ENCODE assay signal across 13 mouse cellular contexts in genomic region chr10:12729033-12729432, GRCm38 (mm10).
"Had no signal": no experiment of that assay in that cellular context is flagged by ENCODE, and none has a peak within 500 bp of the region (broad histone marks: within the 10 kb centered on the region; RNA-seq: fewer than 3 reads in every experiment).

No protein-coding gene starts in this region.

- ATAC-seq: intestine, embryonic 16.5 days; midbrain, embryonic 13.5 days had no signal

- H3K9ac ChIP-seq: liver, embryonic 14.5 days; lung, embryonic 14.5 days; midbrain, embryonic 13.5 days had no signal

- DNase-seq: kidney, adult 8-10 months; lung, embryonic 14.5 days; lung, postnatal 10 days; lung, postnatal 4 days; right cerebral cortex, adult 18-20 months; right cerebral cortex, postnatal 25 days; thymus, postnatal 4 days had no signal

- H3K27me3 ChIP-seq: midbrain, embryonic 13.5 days had no signal

- H3K4me3 ChIP-seq: left cerebral cortex, adult 2 months; limb, embryonic 10.5 days; midbrain, embryonic 13.5 days had no signal

- H3K27ac ChIP-seq: left cerebral cortex, adult 2 months; limb, embryonic 10.5 days; liver, embryonic 14.5 days; midbrain, embryonic 13.5 days; stomach, postnatal 0 days had no signal

- H3K9me3 ChIP-seq: limb, embryonic 10.5 days had no signal

- H3K4me2 ChIP-seq: lung, embryonic 14.5 days; midbrain, embryonic 13.5 days had no signal
